Comparison of ENCODE assay signal across 1 mouse cellular context in genomic region chrX:73941860-73942259, GRCm38 (mm10).
TF ChIP-seq lines count a peak whose summit lies in the region.

No protein-coding gene starts in this region.

TF ChIP-seq in MEL, 35 proteins besides CTCF, POLR2A, EP300 and RAD21:
- TF ChIP-seq MAX (IDR thresholded peaks at IDR 0.05; ENCODE audit: low read length): no peak
- TF ChIP-seq POLR2AphosphoS2 (IDR thresholded peaks at IDR 0.05; ENCODE audit: low read length): peak; percentile 47; the same call in 1 of the 2 replicates
- no peak for TF ChIP-seq ZC3H11A (IDR thresholded peaks at IDR 0.05; ENCODE audit: low read depth, low read length)
- no peak for TF ChIP-seq NRF1 (IDR thresholded peaks at IDR 0.05; ENCODE audit: insufficient read depth, low read depth, low read length, poor library complexity, severe bottlenecking)
- TF ChIP-seq TAL1 (IDR thresholded peaks at IDR 0.05; ENCODE audit: low read length): no peak
- no peak for TF ChIP-seq POLR2AphosphoS5 (IDR thresholded peaks at IDR 0.05; ENCODE audit: borderline replicate concordance, low read depth, low read length)
- no peak for TF ChIP-seq NELFE (IDR thresholded peaks at IDR 0.05; ENCODE audit: low read depth, low read length)
- TF ChIP-seq GATA1 (IDR thresholded peaks at IDR 0.05; ENCODE audit: low read depth, low read length): peak; percentile 65; the same call in 1 of the 2 replicates
- TF ChIP-seq ZNF384 (IDR thresholded peaks at IDR 0.05; ENCODE audit: low read depth, low read length): no peak
- TF ChIP-seq MXI1 (IDR thresholded peaks at IDR 0.05; ENCODE audit: low read depth, low read length): peak; percentile 47; the same call in 1 of the 2 replicates
- TF ChIP-seq SIN3A (IDR thresholded peaks at IDR 0.05; ENCODE audit: low read length): peak; percentile 32; the same call in 1 of the 2 replicates
- TF ChIP-seq KAT2A (conservative IDR thresholded peaks at IDR 0.05; ENCODE audit: low read depth, low read length): no peak
- no peak for TF ChIP-seq E2F4 (IDR thresholded peaks at IDR 0.05; ENCODE audit: borderline replicate concordance, low read depth, low read length)
- no peak for TF ChIP-seq SMC3 (IDR thresholded peaks at IDR 0.05; ENCODE audit: low read depth, low read length)
- TF ChIP-seq CHD2 (IDR thresholded peaks at IDR 0.05; ENCODE audit: low read length): no peak
- no peak for TF ChIP-seq ZKSCAN1 (IDR thresholded peaks at IDR 0.05; ENCODE audit: low read depth, low read length)
- no peak for TF ChIP-seq UBTF (IDR thresholded peaks at IDR 0.05; ENCODE audit: borderline replicate concordance, insufficient read depth, low read depth, low read length)
- 0 out of 2 replicates have a peak, but pooled peaks have one; percentile 31 for TF ChIP-seq ETS1 (IDR thresholded peaks at IDR 0.05; ENCODE audit: low read depth, low read length)
- no peak for TF ChIP-seq JUND (IDR thresholded peaks at IDR 0.05; ENCODE audit: low read depth, low read length)
- no peak for TF ChIP-seq MAFK (IDR thresholded peaks at IDR 0.05; ENCODE audit: borderline replicate concordance, low read depth, low read length)
- TF ChIP-seq TBP (IDR thresholded peaks at IDR 0.05; ENCODE audit: low read depth, low read length): no peak
- TF ChIP-seq USF2 (IDR thresholded peaks at IDR 0.05; ENCODE audit: borderline replicate concordance in 1 of 2, insufficient read depth in 1 of 2, low read depth in 1 of 2, low read length in 2 of 2): no peak
- no peak for TF ChIP-seq BHLHE40 (IDR thresholded peaks at IDR 0.05; ENCODE audit: borderline replicate concordance, low read depth, low read length)
- no peak for TF ChIP-seq MEF2A (IDR thresholded peaks at IDR 0.05; ENCODE audit: extremely low read depth, insufficient replicate concordance, low read depth, low read length, poor library complexity, severe bottlenecking)
- TF ChIP-seq TCF12 (IDR thresholded peaks at IDR 0.05; ENCODE audit: low read depth, low read length): peak; percentile 36; the same call in 1 of the 2 replicates
- TF ChIP-seq CHD1 (IDR thresholded peaks at IDR 0.05; ENCODE audit: low read depth, low read length): no peak
- TF ChIP-seq MAZ (IDR thresholded peaks at IDR 0.05; ENCODE audit: low read depth, low read length): no peak
- TF ChIP-seq ELF1 (IDR thresholded peaks at IDR 0.05; ENCODE audit: low read depth, low read length): no peak
